Mouse (Mus musculus) kidney, adult 2 months (tissue): Measurements from ENCODE around the gene Rgl3. TPM values are rescaled to one million over a fixed set of nuclear protein-coding genes. Genes with fewer than 3 reads are reported as not detected.

Source experiments
- DNase-seq: peaks from one replicate; pipeline ENCODE4 v3.0.0; 2021
- H3K27ac ChIP-seq: fragments of 200-500 bp; 2 replicates; pipeline ENCODE4 v1.5.1; 2012; ENCODE audit warnings: low read depth, low read length, control low read depth, inconsistent platforms; ENCODE audit not compliant: insufficient read depth
- H3K27me3 ChIP-seq: fragments of 200-500 bp; replicated peaks from 2 replicates; pipeline ENCODE4 v1.6.1; 2012; ENCODE audit warnings: mild to moderate bottlenecking, moderate library complexity, low read length, inconsistent platforms; ENCODE audit not compliant: control insufficient read depth, insufficient read depth
- H3K36me3 ChIP-seq: fragments of 200-500 bp; 2 replicates; pipeline ENCODE4 v1.6.1; 2012; ENCODE audit warnings: mild to moderate bottlenecking, moderate library complexity, low read length, inconsistent platforms; ENCODE audit not compliant: control insufficient read depth, insufficient read depth
- H3K4me1 ChIP-seq: fragments of 200-500 bp; 2 replicates; pipeline ENCODE4 v1.6.1; 2011; ENCODE audit warnings: low read length; ENCODE audit not compliant: control insufficient read depth, insufficient read depth
- H3K4me3 ChIP-seq: fragments of 200-500 bp; 2 replicates; pipeline ENCODE4 v1.5.1; 2011; ENCODE audit warnings: mild to moderate bottlenecking, low read depth, low read length, control low read depth; ENCODE audit not compliant: insufficient read depth
- CTCF ChIP-seq: fragments of 200-500 bp; conservative IDR thresholded peaks from 2 replicates; pipeline ENCODE4 v1.5.1; 2011; ENCODE audit warnings: low read depth, mild to moderate bottlenecking, control low read depth, low read length, moderate library complexity, mixed read lengths; ENCODE audit not compliant: insufficient read depth, insufficient read length
- POLR2A ChIP-seq: fragments of 200-500 bp; IDR thresholded peaks from one replicate; pipeline ENCODE4 v1.6.1; 2011; ENCODE audit warnings: low read depth, low read length, control low read depth
- WGBS: fragments of 180-500 bp; shearing (Covaris S2); methylation state at CpG from one replicate; pipeline ENCODE4 v1.1.7; 2018; 5-methylcytosine and 5-hydroxymethylcytosine counted together
- polyA plus RNA-seq: library from polyadenylated mRNA; depleted of rRNA; stranded (reverse); fragments of >200 nt; gene quantifications from 2 replicates; pipeline ENCODE4 v1.2.3, GENCODE M21; 2012

Rgl3 gene
- polyA plus RNA-seq, 1 experiment = 88.2 TPM

DNA sequence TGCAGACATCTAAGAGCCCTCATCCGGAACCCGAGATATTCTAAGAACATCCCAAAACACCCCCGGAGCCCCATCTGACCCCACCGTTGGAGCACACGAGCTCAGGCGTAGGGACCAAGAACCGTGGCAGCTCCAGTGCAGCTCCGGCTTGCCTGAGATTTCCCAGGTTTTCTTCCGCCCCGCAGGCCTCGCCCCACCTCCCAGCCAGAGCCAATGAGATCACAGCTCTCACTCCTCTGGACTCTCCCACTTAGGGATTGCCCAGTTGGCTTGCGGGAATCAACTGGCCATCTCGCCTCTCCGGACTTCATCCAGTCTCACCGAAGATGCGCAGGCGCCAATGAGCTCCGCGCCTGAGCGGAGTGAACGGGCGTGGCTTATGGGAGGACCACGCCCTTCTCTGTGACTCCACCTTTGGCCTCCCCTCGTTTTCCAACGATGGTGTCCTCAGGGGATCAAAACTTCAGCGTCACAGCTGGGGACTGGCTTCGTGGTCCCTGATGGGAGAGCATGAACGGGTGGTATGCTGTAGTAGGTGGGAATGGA lies 62.0 kb downstream of the Rgl3 start, which contains the start of the genes Ccdc159 and Tmem205:
Gene Ccdc159, plus strand, starts transcription at position 264 of the 546 bp plus-strand sequence.
Gene Tmem205, minus strand, starts transcription at position 349 of the 546 bp plus-strand sequence.
- H3K27me3 ChIP-seq = no peaks in the 10 kb centered on the region
- DNase-seq = peak; percentile 98
- peak within 1 kb of the TSS; percentile 52 for H3K27ac ChIP-seq
- TF ChIP-seq CTCF (no peak), POLR2A (peak; percentile 82)
- H3K36me3 ChIP-seq = no peaks in the 10 kb centered on the region
- WGBS = under 1% methylated on average over 28 of the region's 28 CpGs
- H3K4me3 ChIP-seq = peak within 1 kb of the TSS; percentile 41
- H3K4me1 ChIP-seq = peaks cover 4% of the 10 kb centered on the region; the same call in 1 of the 2 replicates

DNA sequence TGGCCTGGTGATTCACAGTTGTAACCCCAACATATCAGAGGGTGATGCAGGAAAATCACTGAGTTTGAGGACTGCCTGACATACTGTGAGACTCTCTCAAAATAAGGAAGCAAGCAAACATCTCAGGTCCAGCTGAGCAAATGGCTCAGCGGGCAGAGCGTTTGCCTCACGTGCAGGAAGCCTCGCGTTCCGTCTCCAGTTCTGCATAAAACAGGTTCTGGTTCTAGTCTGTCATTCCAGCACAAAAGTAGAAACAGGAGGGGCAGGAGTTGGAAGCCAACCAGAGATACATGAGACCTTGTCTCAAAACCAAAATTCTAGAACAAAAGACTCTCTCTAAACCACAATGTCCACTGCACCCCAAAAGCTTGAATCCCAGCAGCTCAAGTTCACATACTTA lies 62.5 kb downstream of the Rgl3 start:
- Histone ChIP-seq H3K27me3 (no peaks in the 10 kb centered on the region), H3K36me3 (no peaks in the 10 kb centered on the region), H3K27ac (peak overlapping the region; percentile 24), H3K4me3 (peak overlapping the region; percentile 41), H3K4me1 (peaks cover 4% of the 10 kb centered on the region; the same call in 1 of the 2 replicates)
- WGBS = 1% methylated on average over 6 of the region's 6 CpGs
- peak; percentile 34 for DNase-seq
- no peak for TF ChIP-seq CTCF

DNA sequence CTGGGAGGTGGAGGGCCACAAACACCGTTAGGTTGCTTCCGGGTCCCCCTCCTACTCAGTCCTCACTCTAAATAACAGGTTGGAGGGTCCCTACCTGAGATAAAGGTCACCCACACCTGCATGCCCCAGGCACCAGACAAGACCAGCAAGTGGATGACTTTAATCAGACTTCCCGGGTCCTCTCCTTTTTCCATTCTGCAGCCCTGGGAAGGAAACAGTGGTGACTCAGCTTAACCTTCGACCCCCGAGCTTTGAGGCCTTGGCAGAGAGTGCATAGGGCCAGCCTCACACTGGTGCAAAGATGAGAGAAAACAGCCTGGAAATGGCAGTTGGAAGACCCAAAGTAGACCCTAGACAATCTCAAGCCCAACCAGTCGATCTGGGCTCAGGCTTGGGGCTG lies 63.1 kb downstream of the Rgl3 start:
- H3K4me1 ChIP-seq = peaks cover 4% of the 10 kb centered on the region; the same call in 1 of the 2 replicates
- peak overlapping the region; percentile 21 for H3K4me3 ChIP-seq
- peak; percentile 71 for DNase-seq
- TF ChIP-seq POLR2A = no peak
- TF ChIP-seq CTCF = no peak
- H3K36me3 ChIP-seq = no peaks in the 10 kb centered on the region
- peak overlapping the region; percentile 52 for H3K27ac ChIP-seq
- 52% methylated on average over 6 of the region's 6 CpGs for WGBS
- H3K27me3 ChIP-seq = no peaks in the 10 kb centered on the region

DNA sequence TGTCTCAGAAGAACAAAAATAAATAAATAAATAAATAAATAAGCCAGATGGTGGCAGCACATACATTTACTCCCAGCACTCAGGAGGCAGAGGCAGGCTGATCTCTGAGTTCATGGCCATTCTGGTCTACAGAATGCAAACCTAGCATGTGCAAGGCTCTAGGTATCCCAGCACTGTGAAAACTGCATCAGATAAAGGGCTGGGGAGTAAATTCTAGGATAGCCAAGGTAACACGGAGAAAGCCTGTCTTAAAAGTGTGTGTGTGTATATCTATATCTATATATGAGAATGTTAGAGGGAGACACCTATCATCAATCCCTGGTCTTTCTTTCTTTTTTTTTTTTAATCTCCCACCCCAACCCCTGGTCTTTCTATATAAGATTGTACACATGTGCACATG lies 63.7 kb downstream of the Rgl3 start:
- H3K36me3 ChIP-seq = no peaks in the 10 kb centered on the region
- no peak overlapping the region for H3K27ac ChIP-seq
- WGBS = 100% methylated on average over 1 of the region's 1 CpGs

GRCm38 (mm10) chr9:21925034-21925433 lies 64.2 kb downstream of the Rgl3 start:
- WGBS = 94% methylated on average over 3 of the region's 3 CpGs
- H3K4me1 ChIP-seq = peaks cover 4% of the 10 kb centered on the region; the same call in 1 of the 2 replicates
- DNase-seq = no peak
- H3K27ac ChIP-seq = no peak overlapping the region
- no peaks in the 10 kb centered on the region for H3K27me3 ChIP-seq
- H3K36me3 ChIP-seq = no peaks in the 10 kb centered on the region
- no peak for TF ChIP-seq CTCF
- TF ChIP-seq POLR2A = no peak
- H3K4me3 ChIP-seq = no peak overlapping the region

More for the DNA sequence above, 63.7 kb downstream of the Rgl3 start:
- Histone ChIP-seq H3K4me1 (peaks cover 4% of the 10 kb centered on the region; the same call in 1 of the 2 replicates), H3K27me3 (no peaks in the 10 kb centered on the region), H3K4me3 (no peak overlapping the region)
- TF ChIP-seq POLR2A (no peak), CTCF (no peak)
- no peak for DNase-seq

GRCm38 (mm10) chr9:21924099-21924493 lies 65.2 kb downstream of the Rgl3 start:
- peaks cover 4% of the 10 kb centered on the region; the same call in 1 of the 2 replicates for H3K4me1 ChIP-seq
- peak; percentile 96 for DNase-seq
- no peak overlapping the region for H3K4me3 ChIP-seq
- no peak for TF ChIP-seq CTCF
- no peak for TF ChIP-seq POLR2A
- H3K27ac ChIP-seq = peak overlapping the region; percentile 87
- H3K27me3 ChIP-seq = no peaks in the 10 kb centered on the region
- WGBS = 28% methylated on average over 6 of the region's 6 CpGs
- no peaks in the 10 kb centered on the region for H3K36me3 ChIP-seq

DNA sequence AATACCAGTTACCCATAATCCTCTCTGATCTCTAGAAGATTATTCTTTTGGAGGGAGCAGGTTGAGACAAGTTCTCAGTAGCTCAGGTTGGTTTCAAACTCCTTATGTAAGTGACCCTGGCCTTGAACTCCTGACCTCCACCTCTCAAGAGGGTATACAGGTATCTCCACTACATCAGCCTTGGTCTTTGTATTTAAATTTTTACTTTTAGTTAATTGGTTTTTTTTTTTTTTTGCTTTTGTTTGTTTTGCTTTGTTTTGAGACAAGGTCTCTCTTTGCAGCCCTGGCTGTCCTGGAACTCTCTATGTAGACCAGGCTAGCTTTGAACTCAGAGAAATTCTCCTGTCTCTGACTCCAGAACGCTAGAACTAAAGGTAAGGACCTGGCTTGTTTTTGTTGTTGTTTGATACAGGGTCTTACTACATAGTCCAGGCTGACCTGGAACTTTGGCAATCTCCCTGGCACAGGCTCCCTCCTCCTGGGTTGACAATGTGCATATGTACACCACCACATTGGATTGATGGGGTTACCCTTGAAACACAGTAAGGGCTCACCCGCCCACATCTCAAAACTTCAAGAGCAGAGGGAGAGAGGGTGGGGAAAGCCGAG lies 65.7 kb downstream of the Rgl3 start:
- 25% methylated on average over 3 of the region's 3 CpGs for WGBS
- peaks cover 4% of the 10 kb centered on the region; the same call in 1 of the 2 replicates for H3K4me1 ChIP-seq
- no peak for DNase-seq
- H3K27me3 ChIP-seq = no peaks in the 10 kb centered on the region
- no peak overlapping the region for H3K4me3 ChIP-seq
- H3K36me3 ChIP-seq = no peaks in the 10 kb centered on the region
- H3K27ac ChIP-seq = peak overlapping the region; percentile 87
- TF ChIP-seq POLR2A (no peak), CTCF (no peak)
